Mouse (Mus musculus) heart, embryonic 14.5 days (tissue): ENCODE results near the gene Pmpcb. TPM values are rescaled to one million over a fixed set of nuclear protein-coding genes. Genes with fewer than 3 reads are reported as not detected.

Source experiments
- ATAC-seq: fragments of 200-750 bp; cut with Nextera tagmentation; 2 replicates; pipeline ENCODE4 v1.8.0; 2017; ENCODE audit warnings: low read depth, moderate TSS enrichment; ENCODE audit not compliant: insufficient number of reproducible peaks, insufficient read depth, low FRiP score
- H3K27ac ChIP-seq, 2 experiments: fragments of 200-500 bp in 1 of 2; fragments of 300-500 bp in 1 of 2; sonication (generic) in 1 of 2; replicated peaks in 1 of 2; 2 replicates each; pipeline ENCODE4 v1.5.1; 2012 to 2014; ENCODE audit warnings: low read depth in 2 of 2, low read length in 2 of 2, control low read depth in 1 of 2, mild to moderate bottlenecking in 1 of 2, mixed read lengths in 1 of 2; ENCODE audit not compliant: control insufficient read depth in 1 of 2, insufficient read depth in 1 of 2
- H3K27me3 ChIP-seq: fragments of 300-500 bp; sonication (generic); 2 replicates; pipeline ENCODE4 v1.6.1; 2014; ENCODE audit warnings: mild to moderate bottlenecking, low read length, control low read depth; ENCODE audit not compliant: control insufficient read depth, insufficient read depth
- H3K36me3 ChIP-seq: fragments of 300-500 bp; sonication (generic); 2 replicates; pipeline ENCODE4 v1.6.1; 2014; ENCODE audit warnings: mild to moderate bottlenecking, control low read depth, low read length, mixed read lengths; ENCODE audit not compliant: control insufficient read depth, insufficient read depth
- H3K4me1 ChIP-seq, 2 experiments: fragments of 200-500 bp in 1 of 2; fragments of 300-500 bp in 1 of 2; sonication (generic) in 1 of 2; 2 replicates each; pipeline ENCODE4 v1.6.1; 2012 to 2014; ENCODE audit warnings: low read length in 2 of 2, control low read depth in 1 of 2, mixed read lengths in 1 of 2; ENCODE audit not compliant: control insufficient read depth in 2 of 2, insufficient read depth in 2 of 2
- H3K4me2 ChIP-seq: fragments of 300-500 bp; sonication (generic); 2 replicates; pipeline ENCODE4 v1.6.1; 2014; ENCODE audit warnings: mild to moderate bottlenecking, low read length
- H3K4me3 ChIP-seq, 2 experiments: fragments of 200-500 bp in 1 of 2; fragments of 300-500 bp in 1 of 2; sonication (generic) in 1 of 2; 2 replicates each; pipeline ENCODE4 v1.5.1; 2012 to 2014; ENCODE audit warnings: low read length in 2 of 2, mild to moderate bottlenecking in 2 of 2, control low read depth in 1 of 2, low read depth in 1 of 2, moderate library complexity in 1 of 2; ENCODE audit not compliant: control insufficient read depth in 1 of 2, insufficient read depth in 1 of 2
- H3K9ac ChIP-seq: fragments of 300-500 bp; sonication (generic); 2 replicates; pipeline ENCODE4 v1.6.1; 2014; ENCODE audit warnings: mild to moderate bottlenecking, low read length
- H3K9me3 ChIP-seq: fragments of 300-500 bp; sonication (generic); 2 replicates; pipeline ENCODE4 v1.6.1; 2016; ENCODE audit warnings: low read length, control low read depth; ENCODE audit not compliant: control insufficient read depth
- WGBS: fragments of 180-500 bp; shearing (Covaris S2); extraction: QIAGEN DNeasy Blood & Tissue Kit; methylation state at CpG from one replicate; pipeline ENCODE4 v1.1.7; 2014; 5-methylcytosine and 5-hydroxymethylcytosine counted together
- polyA plus RNA-seq: library from polyadenylated mRNA; unstranded; fragments of >200 nt; fragmentation: Nextera tagmentation; extraction: Ambion mirVana; gene quantifications from 2 replicates; pipeline ENCODE4 v1.2.1, GENCODE M21; 2014

The Pmpcb gene
- polyA plus RNA-seq, 1 experiment from 2014 or later: 165 TPM

GRCm38 (mm10) chr5:21792166-21792565 is 55.2 kb downstream of the Pmpcb start:
- Histone ChIP-seq H3K4me3 (no peak overlapping the region), H3K9ac (no peak overlapping the region), H3K36me3 (peaks cover 55% of the 10 kb centered on the region), H3K9me3 (no peaks in the 10 kb centered on the region), H3K4me2 (no peak overlapping the region), H3K27me3 (no peaks in the 10 kb centered on the region), H3K27ac (no peak overlapping the region), H3K4me1 (peaks cover 0 to 11% of the 10 kb centered on the region in 2 experiments; a peak in 2 of 4 replicates)
- ATAC-seq: no peak

DNA sequence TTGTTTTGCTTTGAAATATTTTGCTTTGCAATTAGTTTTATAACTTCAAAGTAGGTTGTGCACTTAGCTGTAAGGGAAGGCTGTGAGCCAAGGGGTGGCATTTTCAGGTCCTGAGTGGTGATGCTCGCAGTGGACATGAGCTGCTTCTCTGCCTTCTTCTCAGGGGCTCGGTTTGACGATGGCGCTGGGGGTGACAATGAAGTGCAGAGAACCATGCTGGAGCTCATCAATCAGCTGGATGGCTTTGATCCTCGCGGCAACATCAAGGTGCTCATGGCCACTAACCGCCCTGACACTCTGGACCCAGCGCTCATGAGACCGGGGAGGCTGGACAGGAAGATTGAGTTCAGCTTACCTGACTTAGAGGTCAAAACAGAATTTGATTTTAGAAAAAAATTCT is 66.0 kb downstream of the Pmpcb start:
- no peak overlapping the region for H3K27ac ChIP-seq
- H3K36me3 ChIP-seq: peaks cover 63% of the 10 kb centered on the region
- H3K4me1 ChIP-seq: no peaks in the 10 kb centered on the region
- H3K4me3 ChIP-seq: no peak overlapping the region
- H3K27me3 ChIP-seq: no peaks in the 10 kb centered on the region
- H3K4me2 ChIP-seq: no peak overlapping the region
- H3K9ac ChIP-seq: no peak overlapping the region
- WGBS: 95% methylated on average over 9 of the region's 9 CpGs
- no peak for ATAC-seq
- H3K9me3 ChIP-seq: no peaks in the 10 kb centered on the region

DNA sequence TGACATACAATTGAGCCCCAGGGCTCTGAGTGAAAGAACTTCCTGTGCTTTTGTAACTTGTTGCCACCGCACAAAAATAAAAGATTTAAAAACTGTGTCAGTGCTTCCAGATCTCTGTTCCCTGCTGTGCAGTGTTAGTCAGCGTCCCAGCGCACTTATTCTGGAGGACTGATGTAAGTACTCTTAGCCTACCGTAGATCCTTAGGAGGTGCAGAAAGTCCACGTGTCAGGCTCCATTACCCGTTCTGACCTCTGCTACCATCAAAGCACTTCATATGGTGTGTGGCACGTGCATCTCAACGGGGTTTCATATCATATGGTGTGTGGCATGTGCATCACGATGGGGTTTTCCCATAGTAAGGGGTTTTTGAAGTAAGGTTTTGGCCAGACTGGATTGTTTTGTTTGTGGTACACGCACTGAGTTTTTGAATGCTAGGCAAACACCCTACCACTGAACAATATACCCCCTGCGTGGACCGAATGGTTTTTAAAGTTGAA is 66.8 kb downstream of the Pmpcb start:
- no peak overlapping the region for H3K27ac ChIP-seq
- H3K9me3 ChIP-seq: no peaks in the 10 kb centered on the region
- no peak overlapping the region for H3K4me3 ChIP-seq
- no peak for ATAC-seq
- no peaks in the 10 kb centered on the region for H3K4me1 ChIP-seq
- H3K27me3 ChIP-seq: no peaks in the 10 kb centered on the region
- no peak overlapping the region for H3K4me2 ChIP-seq
- peaks cover 56% of the 10 kb centered on the region for H3K36me3 ChIP-seq
- no peak overlapping the region for H3K9ac ChIP-seq
- WGBS: 93% methylated on average over 12 of the region's 12 CpGs

GRCm38 (mm10) chr5:21804837-21805236 is 67.9 kb downstream of the Pmpcb start:
- H3K4me2 ChIP-seq: no peak overlapping the region
- no peak overlapping the region for H3K9ac ChIP-seq
- no peaks in the 10 kb centered on the region for H3K9me3 ChIP-seq
- peaks cover 45% of the 10 kb centered on the region for H3K36me3 ChIP-seq
- no peak overlapping the region for H3K27ac ChIP-seq
- H3K27me3 ChIP-seq: no peaks in the 10 kb centered on the region
- ATAC-seq: no peak
- H3K4me1 ChIP-seq: no peaks in the 10 kb centered on the region
- no peak overlapping the region for H3K4me3 ChIP-seq
- WGBS: 46% methylated on average over 4 of the region's 4 CpGs

Other genes with a start within 250 kb of the Pmpcb start
- 16.7 and 17.9 TPM in 2 replicates for gene Lrrc17, start 193.6 kb upstream of the Pmpcb start, polyA plus RNA-seq
- 0.19 and 0.23 TPM in 2 replicates for gene Fbxl13, start 91.5 kb upstream of the Pmpcb start, polyA plus RNA-seq
- 23.6 and 28.2 TPM in 2 replicates for gene Armc10, start 91.3 kb upstream of the Pmpcb start, polyA plus RNA-seq
- gene Napepld, start 35.7 kb upstream of the Pmpcb start, polyA plus RNA-seq: 8.7 and 9.4 TPM in 2 replicates
- gene Dnajc2, start 48.1 kb downstream of the Pmpcb start, polyA plus RNA-seq: 48.4 and 49.2 TPM in 2 replicates
- 136 and 140 TPM in 2 replicates for gene Psmc2, start 48.1 kb downstream of the Pmpcb start, polyA plus RNA-seq
- not detected in 2 replicates for gene Slc26a5, start 128.5 kb downstream of the Pmpcb start, polyA plus RNA-seq